Mouse (Mus musculus): ENCODE measurements around the gene Fbxo4. TPM values are rescaled to one million over a fixed set of nuclear protein-coding genes. Genes with fewer than 3 reads are reported as not detected.

Gene Fbxo4
- polyA plus RNA-seq, 1 experiment, result 10.8 TPM

DNA sequence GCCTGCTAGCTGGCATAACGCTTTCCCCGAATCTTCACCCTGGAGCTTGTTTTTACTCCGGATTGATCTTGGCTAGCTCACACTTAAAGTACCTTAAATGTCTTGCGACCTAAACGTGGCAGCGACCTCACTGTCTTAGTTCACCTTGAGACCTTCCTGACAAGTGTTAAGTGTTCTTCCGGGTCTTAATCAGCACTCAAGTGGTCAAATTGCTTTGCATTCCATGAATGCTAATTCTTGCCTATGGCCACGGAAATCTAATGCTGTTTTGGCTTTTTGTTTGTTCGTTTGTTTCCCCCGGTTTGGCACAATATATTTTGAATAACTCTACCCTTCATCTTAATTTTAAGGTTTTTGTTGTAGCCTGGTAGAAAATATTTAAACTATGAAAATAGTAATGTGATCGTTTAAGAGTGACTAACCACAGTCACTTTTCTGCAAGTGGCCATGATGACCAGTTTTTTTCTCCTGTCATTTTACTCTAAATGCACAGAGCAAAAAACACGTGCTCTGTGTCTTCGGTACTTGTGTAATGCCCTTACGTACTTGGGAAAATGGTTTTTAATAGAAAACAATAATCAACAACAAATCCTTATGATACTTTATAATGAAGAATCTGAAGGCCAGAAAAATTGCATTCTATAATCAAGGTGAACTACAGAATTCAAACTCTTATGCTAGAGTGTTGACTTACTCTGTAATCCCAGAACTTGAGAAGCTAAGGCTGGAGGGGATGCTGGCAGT is 17.1 kb upstream of the Fbxo4 start:
- Histone ChIP-seq H3K4me1 (ENCODE audit: control insufficient read depth, insufficient read depth, insufficient read length, low read length) (no peaks in the 10 kb centered on the region), H3K36me3 (ENCODE audit: control insufficient read depth, insufficient read depth, low read length) (peaks cover 6% of the 10 kb centered on the region; the same call in 1 of the 2 replicates), H3K4me3 (ENCODE audit: low read depth, low read length) (peak overlapping the region; percentile 70), H3K27me3 (ENCODE audit: control insufficient read depth, insufficient read depth, low read length) (no peaks in the 10 kb centered on the region), H3K27ac (ENCODE audit: insufficient read depth, low read depth, low read length) (peak overlapping the region; percentile 97)
- WGBS, result 20% methylated on average over 14 of the region's 14 CpGs
- TF ChIP-seq CTCF (IDR thresholded peaks at IDR 0.05; ENCODE audit: extremely low read depth, insufficient read length, insufficient replicate concordance, low read depth, low read length) (no peak), POLR2A (IDR thresholded peaks at IDR 0.05; ENCODE audit: low read depth, low read length) (no peak)

DNA sequence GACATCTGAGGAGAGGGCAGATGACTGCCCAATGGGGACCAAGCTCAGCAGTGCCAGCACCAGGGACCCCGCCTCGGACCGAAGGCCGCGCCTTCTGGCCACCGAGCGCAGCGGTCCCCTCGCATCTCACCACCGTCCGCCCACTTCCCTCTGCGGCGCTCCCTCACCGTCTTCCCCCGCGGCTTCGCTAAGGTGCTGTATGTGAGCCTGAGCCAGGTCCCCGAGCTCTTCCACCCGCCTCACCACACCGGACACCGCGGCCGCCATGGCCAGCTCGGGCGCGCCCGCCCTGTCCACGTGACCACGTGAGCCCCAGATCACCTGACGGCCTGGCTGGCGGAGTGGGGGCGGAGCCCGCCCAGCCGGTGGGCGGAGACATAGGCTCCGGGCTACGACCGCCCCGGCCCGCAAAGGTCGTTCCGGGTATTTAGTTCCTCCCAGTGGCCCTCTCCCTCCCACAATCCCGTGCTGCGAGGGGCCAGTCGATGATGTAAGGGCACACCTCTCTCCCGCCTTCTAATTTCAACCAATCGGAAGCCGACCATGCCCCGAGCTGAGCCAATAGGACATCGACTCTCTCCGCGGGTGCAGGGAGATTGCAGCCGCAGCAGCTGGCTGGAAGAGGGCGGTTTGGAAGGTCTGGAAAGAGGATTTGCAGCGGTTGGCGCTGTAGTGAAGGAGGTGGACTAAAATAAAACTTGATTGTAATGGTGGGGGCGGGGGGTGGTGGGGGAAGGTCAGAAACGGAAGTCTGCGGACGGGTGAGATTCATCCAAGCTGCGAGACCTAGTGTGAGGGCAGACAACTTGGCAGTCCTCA is 16.3 kb upstream of the Fbxo4 start, which contains the start of gene AW549877:
Gene AW549877, minus strand, starts transcription at position 297 of the 819 bp plus-strand sequence.
- peak within 1 kb of the TSS; percentile 97 for H3K27ac ChIP-seq (ENCODE audit: insufficient read depth, low read depth, low read length)
- TF ChIP-seq POLR2A (IDR thresholded peaks at IDR 0.05; ENCODE audit: low read depth, low read length) (peak; percentile 68; the same call in 1 of the 2 replicates), CTCF (IDR thresholded peaks at IDR 0.05; ENCODE audit: extremely low read depth, insufficient read length, insufficient replicate concordance, low read depth, low read length) (no peak)
- H3K36me3 ChIP-seq (ENCODE audit: control insufficient read depth, insufficient read depth, low read length), result peaks cover 10% of the 10 kb centered on the region
- H3K4me3 ChIP-seq (ENCODE audit: low read depth, low read length), result peak within 1 kb of the TSS; percentile 71
- WGBS, result under 1% methylated on average over 61 of the region's 61 CpGs
- H3K27me3 ChIP-seq (ENCODE audit: control insufficient read depth, insufficient read depth, low read length), result no peaks in the 10 kb centered on the region
- no peaks in the 10 kb centered on the region for H3K4me1 ChIP-seq (ENCODE audit: control insufficient read depth, insufficient read depth, insufficient read length, low read length)

DNA sequence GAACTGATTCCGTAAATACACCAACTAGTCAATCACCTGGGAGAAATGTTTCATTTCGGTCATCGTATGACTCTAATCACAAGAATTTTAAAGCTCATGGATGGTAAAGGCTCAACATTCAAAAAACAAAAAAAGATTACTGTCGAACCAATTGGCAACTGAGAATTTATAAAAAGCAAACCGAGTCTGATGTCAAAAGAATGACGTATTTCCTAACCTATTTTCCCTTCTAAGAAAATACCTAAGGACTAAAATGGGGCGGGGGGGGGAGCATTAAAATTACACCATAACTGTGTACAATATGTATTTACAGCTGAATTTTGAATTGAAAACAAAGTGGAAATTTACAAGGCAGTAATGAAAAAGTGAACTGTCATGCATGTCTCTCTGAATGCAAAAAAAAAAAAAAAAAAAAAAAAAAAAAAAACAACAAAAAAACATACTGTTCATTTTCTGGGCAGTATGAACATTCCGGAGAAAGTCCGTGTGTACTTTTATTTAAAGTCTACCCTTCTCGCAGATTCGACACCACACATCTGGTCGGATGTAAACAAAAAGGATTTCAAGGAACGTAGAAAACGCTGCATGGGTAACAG is 15.6 kb upstream of the Fbxo4 start:
- Histone ChIP-seq H3K4me3 (ENCODE audit: low read depth, low read length) (peak overlapping the region; percentile 71), H3K27ac (ENCODE audit: insufficient read depth, low read depth, low read length) (peak overlapping the region; percentile 84), H3K4me1 (ENCODE audit: control insufficient read depth, insufficient read depth, insufficient read length, low read length) (no peaks in the 10 kb centered on the region), H3K36me3 (ENCODE audit: control insufficient read depth, insufficient read depth, low read length) (peaks cover 12% of the 10 kb centered on the region), H3K27me3 (ENCODE audit: control insufficient read depth, insufficient read depth, low read length) (no peaks in the 10 kb centered on the region)
- TF ChIP-seq CTCF (IDR thresholded peaks at IDR 0.05; ENCODE audit: extremely low read depth, insufficient read length, insufficient replicate concordance, low read depth, low read length), result no peak
- no peak for TF ChIP-seq POLR2A (IDR thresholded peaks at IDR 0.05; ENCODE audit: low read depth, low read length)
- 17% methylated on average over 14 of the region's 14 CpGs for WGBS

DNA sequence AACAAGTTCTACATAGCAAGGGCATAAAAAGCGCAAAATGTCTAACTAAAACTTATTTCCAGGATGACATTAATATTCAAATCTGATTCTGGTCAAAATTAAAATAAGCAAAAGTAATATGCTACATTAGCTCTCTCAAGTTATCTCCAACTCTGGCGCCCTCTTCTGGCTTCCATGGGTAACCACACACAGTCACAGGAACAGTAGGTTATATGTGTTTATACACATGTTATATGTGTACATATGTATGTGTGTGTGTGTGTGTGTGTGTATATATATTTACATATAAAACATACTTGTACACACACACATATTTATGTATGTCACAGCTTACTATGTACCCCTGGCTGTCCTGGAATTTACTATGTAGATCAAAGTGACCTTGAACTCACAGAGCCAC is 8.6 kb upstream of the Fbxo4 start:
- Histone ChIP-seq H3K27me3 (ENCODE audit: control insufficient read depth, insufficient read depth, low read length) (no peaks in the 10 kb centered on the region), H3K36me3 (ENCODE audit: control insufficient read depth, insufficient read depth, low read length) (peaks cover 49% of the 10 kb centered on the region), H3K4me3 (ENCODE audit: low read depth, low read length) (no peak overlapping the region), H3K27ac (ENCODE audit: insufficient read depth, low read depth, low read length) (no peak overlapping the region), H3K4me1 (ENCODE audit: control insufficient read depth, insufficient read depth, insufficient read length, low read length) (no peaks in the 10 kb centered on the region)
- TF ChIP-seq CTCF (IDR thresholded peaks at IDR 0.05; ENCODE audit: extremely low read depth, insufficient read length, insufficient replicate concordance, low read depth, low read length) (no peak), POLR2A (IDR thresholded peaks at IDR 0.05; ENCODE audit: low read depth, low read length) (no peak)
- 62% methylated on average over 2 of the region's 2 CpGs for WGBS

DNA sequence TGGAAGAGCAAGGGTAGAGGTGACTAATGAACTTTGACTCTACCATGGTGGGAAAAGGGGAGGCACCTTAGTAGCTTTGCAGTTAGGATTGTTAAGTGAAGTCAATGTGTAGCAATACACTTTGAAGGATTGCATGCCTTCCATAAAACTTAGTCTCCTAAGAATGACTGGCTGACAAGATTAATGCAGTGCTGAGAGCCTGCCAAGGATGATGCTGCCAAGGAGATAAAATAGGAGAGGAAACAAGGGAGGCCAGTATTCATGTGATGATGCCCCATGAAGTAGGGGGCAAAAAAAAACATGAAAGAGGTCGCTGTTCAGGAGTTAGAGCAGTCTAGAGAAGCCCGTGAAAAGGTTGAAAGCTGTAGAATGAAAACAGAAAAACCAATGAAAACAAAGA is 5.5 kb upstream of the Fbxo4 start:
- no peak for TF ChIP-seq POLR2A (IDR thresholded peaks at IDR 0.05; ENCODE audit: low read depth, low read length)
- TF ChIP-seq CTCF (IDR thresholded peaks at IDR 0.05; ENCODE audit: extremely low read depth, insufficient read length, insufficient replicate concordance, low read depth, low read length), result no peak
- no peaks in the 10 kb centered on the region for H3K27me3 ChIP-seq (ENCODE audit: control insufficient read depth, insufficient read depth, low read length)
- 88% methylated on average over 2 of the region's 2 CpGs for WGBS
- peaks cover 3% of the 10 kb centered on the region; the same call in 1 of the 2 replicates for H3K4me1 ChIP-seq (ENCODE audit: control insufficient read depth, insufficient read depth, insufficient read length, low read length)
- H3K4me3 ChIP-seq (ENCODE audit: low read depth, low read length), result no peak overlapping the region
- H3K36me3 ChIP-seq (ENCODE audit: control insufficient read depth, insufficient read depth, low read length), result peaks cover 37% of the 10 kb centered on the region
- no peak overlapping the region for H3K27ac ChIP-seq (ENCODE audit: insufficient read depth, low read depth, low read length)

DNA sequence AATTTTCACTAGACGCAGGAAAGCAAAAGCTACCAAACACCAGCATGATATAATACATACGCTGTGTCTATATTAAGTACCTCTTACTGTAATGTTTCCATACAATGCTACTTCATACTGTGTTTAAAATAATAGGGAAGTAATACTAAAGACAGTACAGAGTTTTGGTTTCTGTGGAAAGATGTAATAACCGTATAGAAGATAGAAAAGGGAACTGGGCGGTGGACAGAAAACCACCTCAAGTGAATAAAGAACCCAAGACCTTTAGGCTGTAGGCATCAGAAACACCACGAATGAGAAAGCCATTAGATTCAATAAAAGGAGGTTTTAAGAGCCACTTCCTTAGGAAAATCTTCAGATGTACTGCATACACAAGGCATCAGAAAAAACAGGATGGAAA is 3.4 kb upstream of the Fbxo4 start:
- no peak for TF ChIP-seq CTCF (IDR thresholded peaks at IDR 0.05; ENCODE audit: extremely low read depth, insufficient read length, insufficient replicate concordance, low read depth, low read length)
- no peak for TF ChIP-seq POLR2A (IDR thresholded peaks at IDR 0.05; ENCODE audit: low read depth, low read length)
- H3K4me3 ChIP-seq (ENCODE audit: low read depth, low read length), result no peak overlapping the region
- 84% methylated on average over 5 of the region's 5 CpGs for WGBS
- no peaks in the 10 kb centered on the region for H3K27me3 ChIP-seq (ENCODE audit: control insufficient read depth, insufficient read depth, low read length)
- no peak overlapping the region for H3K27ac ChIP-seq (ENCODE audit: insufficient read depth, low read depth, low read length)
- H3K4me1 ChIP-seq (ENCODE audit: control insufficient read depth, insufficient read depth, insufficient read length, low read length), result peaks cover 4% of the 10 kb centered on the region; the same call in 1 of the 2 replicates
- peaks cover 27% of the 10 kb centered on the region for H3K36me3 ChIP-seq (ENCODE audit: control insufficient read depth, insufficient read depth, low read length)

All from small intestine, adult 2 months (tissue).